Mouse (Mus musculus) liver, embryonic 13.5 days (tissue): ENCODE results near the gene Sdhc. TPM values are rescaled to one million over a fixed set of nuclear protein-coding genes. Genes with fewer than 3 reads are reported as not detected.

ENCODE experiments used
- ATAC-seq: fragments of 200-750 bp; cut with Nextera tagmentation; 2 replicates; pipeline ENCODE4 v1.8.0; 2017; ENCODE audit warnings: low read depth, mild to moderate bottlenecking, moderate number of reproducible peaks, moderate library complexity
- DNase-seq: peaks from one replicate; pipeline ENCODE4 v3.0.0; 2022
- H3K27ac ChIP-seq: fragments of 300-500 bp; sonication (generic); 2 replicates; pipeline ENCODE4 v1.5.1; 2015; ENCODE audit warnings: moderate library complexity, mild to moderate bottlenecking, inconsistent platforms
- H3K27me3 ChIP-seq: fragments of 300-500 bp; sonication (generic); 2 replicates; pipeline ENCODE4 v1.6.1; 2015; ENCODE audit warnings: mild to moderate bottlenecking, inconsistent platforms
- H3K36me3 ChIP-seq: fragments of 300-500 bp; sonication (generic); 2 replicates; pipeline ENCODE4 v1.6.1; 2015; ENCODE audit warnings: mild to moderate bottlenecking, inconsistent platforms
- H3K4me1 ChIP-seq: fragments of 300-500 bp; sonication (generic); replicated peaks from 2 replicates; pipeline ENCODE4 v1.6.1; 2015; ENCODE audit warnings: inconsistent platforms
- H3K4me2 ChIP-seq: fragments of 300-500 bp; sonication (generic); 2 replicates; pipeline ENCODE4 v1.6.1; 2015; ENCODE audit warnings: inconsistent platforms, mild to moderate bottlenecking, moderate library complexity
- H3K4me3 ChIP-seq: fragments of 300-500 bp; sonication (generic); replicated peaks from 2 replicates; pipeline ENCODE4 v1.5.1; 2015; ENCODE audit warnings: mild to moderate bottlenecking, inconsistent platforms
- H3K9ac ChIP-seq: fragments of 300-500 bp; sonication (generic); 2 replicates; pipeline ENCODE4 v1.6.1; 2015; ENCODE audit warnings: mild to moderate bottlenecking, inconsistent platforms
- H3K9me3 ChIP-seq: fragments of 300-500 bp; sonication (generic); replicated peaks from 2 replicates; pipeline ENCODE4 v1.6.1; 2016; ENCODE audit warnings: inconsistent platforms
- WGBS: fragments of 180-500 bp; shearing (Covaris S2); methylation state at CpG from one replicate; pipeline ENCODE4 v1.1.7; 2015; ENCODE audit not compliant: insufficient replicate concordance; 5-methylcytosine and 5-hydroxymethylcytosine counted together
- polyA plus RNA-seq: library from polyadenylated mRNA; unstranded; fragments of >200 nt; fragmentation: Nextera tagmentation; extraction: Ambion mirVana; gene quantifications from 2 replicates; pipeline ENCODE4 v1.2.1, GENCODE M21; 2015

Sdhc gene
- 140 and 164 TPM in 2 replicates for polyA plus RNA-seq

DNA sequence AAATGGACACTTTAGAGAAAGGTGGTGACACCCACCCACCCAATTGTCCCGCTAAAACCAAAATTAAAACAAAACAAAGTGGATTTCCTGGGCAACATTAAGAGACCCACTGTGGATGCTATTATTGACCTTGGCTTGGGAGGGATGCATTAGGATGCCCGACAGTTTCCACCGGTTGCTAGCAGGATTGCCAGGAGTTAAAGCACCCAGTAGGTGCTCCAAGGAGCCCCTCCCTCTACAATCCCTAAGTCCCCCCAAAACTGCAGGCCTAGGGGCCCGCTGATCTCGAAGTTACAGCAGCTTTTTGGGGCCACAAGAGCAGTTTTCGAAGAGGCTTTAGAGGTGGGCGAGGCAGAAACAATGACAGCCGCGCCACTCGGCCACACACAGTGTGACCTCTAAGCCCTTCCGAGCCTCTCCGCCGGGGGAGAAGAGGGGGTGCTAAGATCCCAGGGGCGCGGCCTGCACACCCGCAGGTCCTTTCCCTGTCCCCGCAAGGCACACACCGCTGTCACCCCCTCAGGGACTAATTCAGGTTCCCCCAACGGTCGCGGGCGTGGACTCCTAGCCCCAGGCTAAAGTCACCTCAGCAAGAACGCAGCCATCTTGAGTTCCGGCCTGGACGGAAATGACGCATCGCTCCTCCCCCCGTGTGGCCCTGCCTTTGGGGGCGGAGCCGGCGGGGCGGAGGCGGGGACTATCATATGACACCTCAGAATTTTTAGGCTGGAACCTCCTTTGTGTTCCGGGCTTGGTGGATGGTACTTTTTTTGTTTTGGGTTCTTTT is at the start of gene Sdhc, which contains the start of gene Mpz:
TSS of gene Sdhc (minus strand) at position 630 of the 787 bp plus-strand sequence.
TSS of gene Mpz (plus strand) at position 738 of the 787 bp plus-strand sequence.
- Histone ChIP-seq H3K36me3 (peaks cover 9% of the 10 kb centered on the region), H3K4me3 (peak within 1 kb of the TSS; percentile 77), H3K9ac (peak within 1 kb of the TSS; percentile 89), H3K4me2 (peak within 1 kb of the TSS; percentile 91), H3K4me1 (peaks cover 30% of the 10 kb centered on the region), H3K27me3 (peaks cover 7% of the 10 kb centered on the region; the same call in 1 of the 2 replicates), H3K27ac (peak within 1 kb of the TSS; percentile 76), H3K9me3 (no peaks in the 10 kb centered on the region)
- peak; percentile 97 for ATAC-seq
- peak; percentile 95 for DNase-seq
- under 1% methylated on average over 34 of the region's 34 CpGs for WGBS

DNA sequence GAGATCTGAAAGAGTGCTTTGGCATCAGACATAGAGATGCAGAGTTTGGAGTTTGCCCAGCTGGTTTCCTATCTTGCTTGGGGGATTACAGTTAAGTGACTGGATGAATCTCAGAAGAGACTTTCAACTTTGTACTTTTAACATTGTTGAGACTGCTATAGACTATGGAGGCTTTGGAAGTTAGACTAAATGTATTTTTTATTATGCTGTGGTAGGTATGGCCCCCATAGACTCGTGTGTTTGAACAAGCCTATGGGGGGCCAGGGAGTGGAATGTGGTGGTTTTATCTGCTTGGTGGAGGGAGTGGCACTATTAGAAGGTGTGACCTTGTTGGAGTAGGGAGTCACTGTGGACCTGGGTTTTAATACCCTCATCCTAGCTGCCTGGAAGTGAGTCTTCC is 49.1 kb upstream of the Sdhc start:
- H3K9me3 ChIP-seq: no peaks in the 10 kb centered on the region
- peaks cover 49% of the 10 kb centered on the region for H3K27me3 ChIP-seq
- no peak for ATAC-seq
- H3K27ac ChIP-seq: no peak overlapping the region
- WGBS: 37% methylated on average over 1 of the region's 1 CpGs
- no peaks in the 10 kb centered on the region for H3K36me3 ChIP-seq
- no peak overlapping the region for H3K4me2 ChIP-seq
- no peak for DNase-seq
- 0 out of 2 replicates have a peak, but pooled peaks cover 7% of the 10 kb centered on the region for H3K4me1 ChIP-seq
- H3K4me3 ChIP-seq: no peak overlapping the region
- no peak overlapping the region for H3K9ac ChIP-seq

DNA sequence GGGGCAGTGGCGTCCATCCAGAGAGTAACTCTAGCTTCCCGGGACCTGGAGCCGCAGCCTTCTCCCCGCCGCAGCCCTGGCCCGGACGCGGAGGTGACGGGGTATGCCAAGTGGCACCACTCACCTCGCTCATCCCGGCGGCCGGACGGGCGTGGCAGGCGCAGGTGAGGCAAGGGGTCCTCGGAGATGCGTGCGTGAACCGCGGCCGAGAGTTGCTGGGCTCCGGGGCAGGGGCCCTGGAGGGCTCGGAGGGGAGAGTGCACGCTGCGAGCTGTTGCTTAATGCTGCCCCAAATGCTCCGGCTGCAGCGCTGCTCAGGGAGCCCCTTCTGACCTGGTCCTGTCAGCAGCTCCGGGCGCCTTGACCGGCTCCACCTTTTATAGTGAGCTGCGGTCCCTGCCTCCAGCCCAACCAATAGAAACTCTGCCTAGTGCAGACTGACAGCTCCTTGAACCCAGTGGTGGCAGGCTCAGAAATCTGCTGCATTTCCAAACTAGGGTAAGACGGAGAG is 45.5 kb upstream of the Sdhc start, which contains the start of gene Pcp4l1:
TSS of gene Pcp4l1 (minus strand) at position 382 of the 511 bp plus-strand sequence.
- H3K27me3 ChIP-seq: peaks cover 85% of the 10 kb centered on the region
- no peaks in the 10 kb centered on the region for H3K9me3 ChIP-seq
- H3K9ac ChIP-seq: no peak within 1 kb of the TSS; the same call in 1 of the 2 replicates
- H3K36me3 ChIP-seq: no peaks in the 10 kb centered on the region
- ATAC-seq (peak; percentile 75), DNase-seq (peak; percentile 22)
- H3K27ac ChIP-seq: no peak within 1 kb of the TSS
- WGBS: 1% methylated on average over 33 of the region's 33 CpGs
- peaks cover 7% of the 10 kb centered on the region; the same call in 1 of the 2 replicates for H3K4me1 ChIP-seq
- H3K4me3 ChIP-seq: peak within 1 kb of the TSS; percentile 55
- peak within 1 kb of the TSS; percentile 70 for H3K4me2 ChIP-seq

DNA sequence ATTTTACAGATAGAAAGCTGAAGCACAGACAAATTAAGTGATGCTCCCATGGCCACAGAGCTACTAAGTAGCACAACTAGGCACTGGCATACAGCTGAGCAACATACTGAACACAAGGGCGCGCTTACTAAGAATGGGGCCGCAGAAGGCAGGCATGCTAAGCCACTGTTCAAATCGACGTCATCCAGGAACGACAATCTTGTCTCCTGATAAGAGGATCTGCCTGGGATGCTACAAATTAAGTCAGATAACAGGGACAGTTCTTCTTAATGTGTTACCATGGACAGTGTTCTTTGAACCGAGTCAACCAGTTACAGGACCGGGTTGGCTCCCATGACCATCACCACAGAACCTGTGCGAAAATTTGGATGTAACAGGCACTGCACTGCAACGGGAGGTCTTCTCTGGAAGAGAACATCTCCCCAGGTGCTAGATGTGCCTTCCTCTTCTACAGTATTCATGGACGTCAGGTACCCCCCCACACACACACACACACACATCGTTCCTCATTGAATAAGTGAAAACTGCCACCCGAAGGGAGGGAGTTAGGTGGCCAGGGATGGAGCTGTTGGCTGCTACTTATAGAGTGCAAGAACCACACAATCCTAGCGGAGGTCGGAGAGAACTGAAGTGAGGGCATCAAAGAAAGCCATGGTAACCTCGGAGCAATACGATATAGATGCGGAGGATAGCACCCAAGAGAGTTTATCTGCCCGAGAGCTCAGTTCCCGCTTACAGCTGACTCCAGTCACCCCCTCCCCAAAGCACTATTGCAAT is 44.8 kb upstream of the Sdhc start:
- H3K9ac ChIP-seq: no peak overlapping the region
- H3K4me3 ChIP-seq: peak overlapping the region; percentile 55
- ATAC-seq (no peak), DNase-seq (no peak)
- H3K27ac ChIP-seq: no peak overlapping the region
- peak overlapping the region; percentile 70 for H3K4me2 ChIP-seq
- no peaks in the 10 kb centered on the region for H3K36me3 ChIP-seq
- H3K27me3 ChIP-seq: peaks cover 89% of the 10 kb centered on the region
- peaks cover 7% of the 10 kb centered on the region; the same call in 1 of the 2 replicates for H3K4me1 ChIP-seq
- H3K9me3 ChIP-seq: no peaks in the 10 kb centered on the region
- whole genome bisulfite sequencing: 10% methylated on average over 20 of the region's 20 CpGs

DNA sequence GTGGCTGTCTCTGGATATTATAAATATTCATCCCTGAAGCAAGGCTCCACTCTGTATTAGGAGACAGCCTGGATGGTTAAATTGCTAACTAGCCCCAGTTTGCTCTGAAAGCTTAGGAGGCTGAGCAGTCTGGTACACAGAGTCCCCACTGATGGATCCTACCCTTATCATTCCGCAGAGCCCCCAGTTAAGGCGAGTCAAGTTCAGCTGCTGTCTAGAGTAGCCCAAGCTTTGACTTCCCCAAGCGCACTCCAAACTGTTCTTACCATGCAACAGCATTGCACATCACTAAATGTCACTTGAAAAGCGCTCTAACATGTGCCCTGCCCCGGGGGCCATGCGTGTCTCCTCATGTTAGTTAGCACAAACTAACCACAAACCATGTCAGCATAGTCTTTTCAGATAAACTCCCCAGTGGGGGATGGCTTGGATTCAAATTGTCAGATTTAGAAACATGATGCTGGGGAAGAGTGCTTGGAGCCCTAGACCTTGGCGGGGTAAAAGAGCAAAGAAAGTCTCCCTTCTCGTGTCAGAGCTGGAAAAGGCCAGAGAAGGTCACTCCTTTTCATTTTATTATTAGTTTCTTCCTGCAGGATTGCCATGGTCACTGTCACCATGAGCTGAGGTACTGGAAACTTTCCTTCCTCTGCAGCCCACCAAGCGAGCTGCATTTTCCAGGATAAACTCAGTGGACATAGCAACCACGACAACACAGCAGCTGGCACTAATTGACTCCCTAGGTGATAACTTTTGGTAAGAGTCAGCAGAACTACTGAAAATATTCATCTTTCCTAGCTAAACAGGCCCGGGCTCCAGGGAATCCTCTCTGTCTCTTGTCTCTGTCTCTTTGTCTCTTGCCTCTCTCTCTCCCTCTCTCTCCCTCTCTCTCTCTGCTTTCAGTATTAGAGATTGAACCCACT is 43.8 kb upstream of the Sdhc start:
- ATAC-seq (no peak), DNase-seq (no peak)
- no peaks in the 10 kb centered on the region for H3K9me3 ChIP-seq
- H3K27ac ChIP-seq: no peak overlapping the region
- H3K36me3 ChIP-seq: no peaks in the 10 kb centered on the region
- 25% methylated on average over 11 of the region's 11 CpGs for WGBS
- no peak overlapping the region for H3K9ac ChIP-seq
- H3K27me3 ChIP-seq: peaks cover 86% of the 10 kb centered on the region
- H3K4me3 ChIP-seq: no peak overlapping the region
- no peak overlapping the region for H3K4me2 ChIP-seq
- H3K4me1 ChIP-seq: peaks cover 14% of the 10 kb centered on the region

DNA sequence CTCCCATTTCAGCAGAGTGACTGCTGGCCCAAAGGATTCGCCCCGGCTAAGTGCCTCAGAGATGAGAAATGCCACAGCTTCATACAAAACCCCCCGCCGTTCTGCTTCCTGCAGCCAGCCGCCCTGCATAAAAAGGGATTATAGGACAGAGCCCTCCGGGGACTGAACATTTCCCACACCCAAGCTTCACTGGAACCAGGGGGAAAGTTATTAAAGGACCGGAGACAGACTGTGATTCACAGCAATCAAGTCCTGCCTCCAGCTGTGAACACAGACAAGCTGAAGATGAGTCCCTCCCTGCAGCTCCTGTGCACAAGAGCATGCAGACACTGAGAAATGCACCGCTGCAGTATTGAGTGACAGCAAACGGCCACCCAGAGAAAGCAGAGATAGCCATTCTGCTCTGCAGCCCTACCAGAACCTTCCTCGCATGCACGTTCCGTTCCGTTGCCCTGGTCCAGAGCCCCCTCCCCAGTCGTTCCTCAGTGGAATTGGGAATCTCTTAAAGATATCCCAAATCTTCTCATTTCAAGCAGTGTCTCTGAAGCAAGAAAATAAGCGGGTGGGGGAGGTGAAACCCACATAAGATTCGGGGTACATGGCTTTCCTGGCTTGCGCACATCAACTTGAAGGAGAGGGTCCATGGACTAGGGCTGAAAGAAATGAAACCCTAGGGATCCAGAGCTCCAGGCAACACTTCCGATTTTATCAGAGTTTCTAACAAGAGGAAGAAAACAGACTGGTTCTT is 42.9 kb upstream of the Sdhc start:
- Histone ChIP-seq H3K9ac (no peak overlapping the region), H3K4me2 (peak overlapping the region; percentile 25), H3K4me3 (no peak overlapping the region), H3K9me3 (no peaks in the 10 kb centered on the region), H3K36me3 (no peaks in the 10 kb centered on the region), H3K27ac (no peak overlapping the region), H3K4me1 (peaks cover 18% of the 10 kb centered on the region), H3K27me3 (peaks cover 78% of the 10 kb centered on the region)
- ATAC-seq (no peak), DNase-seq (no peak)
- WGBS: 7% methylated on average over 18 of the region's 18 CpGs

DNA sequence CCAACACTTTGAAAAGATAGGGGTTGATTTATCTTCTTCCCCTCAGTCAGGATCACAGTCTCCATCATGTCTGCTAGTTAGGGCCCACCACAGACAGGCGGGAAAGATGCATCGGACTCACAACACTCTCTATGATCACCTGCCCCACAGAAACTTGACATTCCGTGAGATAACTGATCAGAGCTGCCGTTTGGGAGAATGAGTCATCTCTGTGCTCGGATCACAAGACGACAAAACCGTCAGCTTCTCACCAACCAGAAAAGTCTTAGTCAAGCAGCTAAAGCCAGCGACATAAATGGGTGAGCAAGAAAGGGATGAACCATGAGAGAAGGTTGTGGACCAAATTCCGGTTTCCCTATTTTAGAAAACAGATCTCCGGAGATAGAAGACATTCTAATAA is 41.9 kb upstream of the Sdhc start:
- ATAC-seq (no peak), DNase-seq (no peak)
- Histone ChIP-seq H3K4me1 (peaks cover 18% of the 10 kb centered on the region), H3K27ac (no peak overlapping the region), H3K36me3 (no peaks in the 10 kb centered on the region), H3K4me3 (no peak overlapping the region), H3K4me2 (no peak overlapping the region), H3K27me3 (peaks cover 71% of the 10 kb centered on the region), H3K9me3 (no peaks in the 10 kb centered on the region), H3K9ac (no peak overlapping the region)
- 38% methylated on average over 10 of the region's 10 CpGs for whole genome bisulfite sequencing

DNA sequence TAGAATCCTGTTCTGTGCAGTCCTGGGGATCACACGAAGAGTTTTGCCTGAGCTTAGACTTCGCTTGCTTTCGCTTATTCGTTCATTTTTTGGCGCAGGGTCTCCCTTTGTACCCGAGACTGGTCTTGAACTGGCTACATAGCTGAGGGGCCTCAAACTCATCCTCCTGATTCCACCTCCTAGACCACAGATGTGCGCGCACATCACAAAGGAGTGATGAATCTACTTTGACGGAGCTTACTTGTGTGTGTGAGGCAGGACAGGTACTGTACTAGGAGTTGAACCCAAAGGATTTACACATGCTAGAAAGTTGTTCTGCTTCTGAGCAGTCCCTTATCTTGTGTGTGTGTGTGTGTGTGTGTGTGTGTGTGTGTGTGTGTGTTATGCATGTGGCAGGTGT is 40.4 kb upstream of the Sdhc start:
- Histone ChIP-seq H3K36me3 (no peaks in the 10 kb centered on the region), H3K4me3 (no peak overlapping the region), H3K4me1 (peaks cover 13% of the 10 kb centered on the region), H3K27me3 (peaks cover 56% of the 10 kb centered on the region), H3K9ac (no peak overlapping the region), H3K27ac (no peak overlapping the region), H3K4me2 (no peak overlapping the region), H3K9me3 (no peaks in the 10 kb centered on the region)
- ATAC-seq: no peak
- WGBS: 84% methylated on average over 9 of the region's 9 CpGs
- DNase-seq: no peak

DNA sequence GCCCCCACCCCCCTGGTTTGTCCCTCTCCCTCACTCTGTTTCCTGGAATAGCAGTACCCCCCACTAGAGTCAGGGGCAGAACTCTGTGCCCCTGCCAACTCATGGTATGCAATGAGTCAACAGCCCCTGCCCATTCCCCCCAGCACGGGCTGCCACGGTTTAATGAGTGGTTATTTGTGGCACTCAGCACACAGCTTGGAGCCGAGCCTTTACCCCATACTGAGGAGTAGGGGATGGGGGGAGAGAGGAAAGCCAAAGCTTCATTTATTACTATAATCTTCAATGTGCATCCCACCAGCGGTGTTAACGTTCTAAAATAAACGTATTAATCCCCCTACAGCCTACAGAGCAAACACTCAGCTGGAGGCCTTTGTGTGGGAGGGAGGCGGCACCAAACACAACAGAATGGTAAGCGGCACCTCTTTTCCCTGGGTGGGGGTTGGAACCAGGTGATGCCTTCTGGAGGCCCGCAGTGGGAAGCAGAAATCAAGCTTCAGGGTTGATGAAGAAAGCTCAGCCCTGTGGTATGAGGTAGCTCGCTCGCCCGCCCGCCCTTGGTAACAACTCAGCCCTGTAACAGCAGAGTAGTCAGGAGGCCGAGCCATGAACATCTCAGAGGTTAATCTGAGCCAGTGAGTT is 39.2 kb upstream of the Sdhc start:
- H3K4me2 ChIP-seq: no peak overlapping the region
- no peak overlapping the region for H3K4me3 ChIP-seq
- no peak overlapping the region for H3K27ac ChIP-seq
- H3K4me1 ChIP-seq: peaks cover 10% of the 10 kb centered on the region
- no peaks in the 10 kb centered on the region for H3K9me3 ChIP-seq
- ATAC-seq (no peak), DNase-seq (no peak)
- peaks cover 48% of the 10 kb centered on the region for H3K27me3 ChIP-seq
- no peaks in the 10 kb centered on the region for H3K36me3 ChIP-seq
- 59% methylated on average over 14 of the region's 14 CpGs for WGBS
- H3K9ac ChIP-seq: no peak overlapping the region

DNA sequence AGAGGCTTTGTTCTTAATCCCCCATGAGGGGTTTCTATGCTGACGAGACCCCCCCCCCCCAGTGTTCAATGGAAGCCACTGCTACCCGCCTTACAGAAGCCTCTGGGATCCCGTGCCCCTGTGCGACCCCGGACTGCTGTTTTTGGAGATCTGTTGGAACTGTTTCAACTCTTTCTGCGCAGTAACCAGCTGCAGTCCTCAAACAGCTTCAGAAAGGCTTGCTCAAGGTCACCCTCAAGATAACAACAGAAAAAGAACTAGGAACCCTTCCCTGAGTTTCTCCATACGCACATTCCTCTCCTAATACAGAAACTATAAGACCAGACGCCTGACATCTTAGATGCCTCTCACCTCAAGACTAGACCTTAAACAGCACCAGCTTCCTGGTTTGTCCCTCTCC is 38.6 kb upstream of the Sdhc start:
- H3K4me3 ChIP-seq: no peak overlapping the region
- peaks cover 10% of the 10 kb centered on the region for H3K4me1 ChIP-seq
- H3K9me3 ChIP-seq: no peaks in the 10 kb centered on the region
- no peak overlapping the region for H3K27ac ChIP-seq
- WGBS: 46% methylated on average over 8 of the region's 8 CpGs
- H3K36me3 ChIP-seq: no peaks in the 10 kb centered on the region
- peaks cover 42% of the 10 kb centered on the region for H3K27me3 ChIP-seq
- H3K9ac ChIP-seq: no peak overlapping the region
- DNase-seq (no peak), ATAC-seq (no peak)
- no peak overlapping the region for H3K4me2 ChIP-seq
